Mouse (Mus musculus) forebrain, embryonic 11.5 days (tissue): ENCODE measurements at regions not wholly inside any gene's neighbourhood (a gene's known extent, or its start where the extent isn't known, plus 50 kb on each side); places are given as distances from the start of the nearest gene placed in this dataset.

ENCODE experiments used
- ATAC-seq: fragments of 200-750 bp; cut with Nextera tagmentation; replicated peaks from 2 replicates; pipeline ENCODE4 v1.8.0; 2017; ENCODE audit warnings: moderate TSS enrichment; ENCODE audit not compliant: low FRiP score
- DNase-seq: peaks from one replicate; pipeline ENCODE4 v3.0.0-alpha.2; 2017; ENCODE audit warnings: low spot score
- H3K27ac ChIP-seq: fragments of 300-500 bp; sonication (generic); 2 replicates; pipeline ENCODE4 v1.5.1; 2014; ENCODE audit warnings: low read depth, low read length
- H3K27me3 ChIP-seq: fragments of 300-500 bp; sonication (generic); 2 replicates; pipeline ENCODE4 v1.6.1; 2014; ENCODE audit warnings: mild to moderate bottlenecking, low read length, mixed read lengths; ENCODE audit not compliant: control insufficient read depth, insufficient read depth
- H3K36me3 ChIP-seq: fragments of 300-500 bp; sonication (generic); 2 replicates; pipeline ENCODE4 v1.6.1; 2014; ENCODE audit warnings: mild to moderate bottlenecking, low read length, moderate library complexity, mixed read lengths; ENCODE audit not compliant: control insufficient read depth, insufficient read depth
- H3K4me1 ChIP-seq: fragments of 300-500 bp; sonication (generic); replicated peaks from 2 replicates; pipeline ENCODE4 v1.6.1; 2014; ENCODE audit warnings: low read length, mixed read lengths; ENCODE audit not compliant: control insufficient read depth, insufficient read depth
- H3K4me2 ChIP-seq: fragments of 300-500 bp; sonication (generic); 2 replicates; pipeline ENCODE4 v1.6.1; 2014; ENCODE audit warnings: low read depth, mild to moderate bottlenecking, low read length, moderate library complexity, mixed read lengths; ENCODE audit not compliant: severe bottlenecking
- H3K4me3 ChIP-seq: fragments of 300-500 bp; sonication (generic); 2 replicates; pipeline ENCODE4 v1.5.1; 2014; ENCODE audit warnings: low read depth, low read length
- H3K9ac ChIP-seq: fragments of 300-500 bp; sonication (generic); 2 replicates; pipeline ENCODE4 v1.6.1; 2014; ENCODE audit warnings: low read length
- H3K9me3 ChIP-seq: fragments of 300-500 bp; sonication (generic); 2 replicates; pipeline ENCODE4 v1.6.1; 2016; ENCODE audit warnings: low read length, mixed read lengths; ENCODE audit not compliant: control insufficient read depth
- WGBS: fragments of 180-500 bp; shearing (Covaris S2); extraction: QIAGEN DNeasy Blood & Tissue Kit; methylation state at CpG from one replicate; pipeline ENCODE4 v1.1.7; 2014; 5-methylcytosine and 5-hydroxymethylcytosine counted together

DNA sequence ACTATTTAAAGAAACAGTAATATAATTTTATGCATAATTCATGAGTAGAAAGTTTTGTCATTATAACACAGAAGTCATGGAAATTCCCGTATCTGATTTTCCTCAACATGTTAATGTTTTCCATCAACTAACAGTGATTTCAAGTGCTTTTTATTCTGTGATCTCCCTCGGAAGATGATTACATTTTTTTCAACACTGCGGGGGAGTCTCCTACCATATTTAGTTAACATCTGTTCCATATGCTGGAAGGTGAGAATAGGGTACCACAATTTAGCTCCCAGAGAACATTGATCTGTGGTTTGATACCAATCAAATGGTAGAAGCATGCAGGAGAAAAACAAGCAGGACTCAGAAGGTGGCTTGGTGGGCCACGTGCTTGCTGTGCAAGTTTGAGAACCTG, 321.1 kb upstream of the Pmfbp1 start:
- 81% methylated on average over 4 of the region's 4 CpGs for WGBS
- Histone ChIP-seq H3K27me3 (no peaks in the 10 kb centered on the region), H3K36me3 (no peaks in the 10 kb centered on the region), H3K4me1 (no peaks in the 10 kb centered on the region), H3K27ac (no peak overlapping the region), H3K4me3 (no peak overlapping the region), H3K9ac (no peak overlapping the region), H3K9me3 (no peaks in the 10 kb centered on the region), H3K4me2 (no peak overlapping the region)
- no peak for DNase-seq
- no peak for ATAC-seq

DNA sequence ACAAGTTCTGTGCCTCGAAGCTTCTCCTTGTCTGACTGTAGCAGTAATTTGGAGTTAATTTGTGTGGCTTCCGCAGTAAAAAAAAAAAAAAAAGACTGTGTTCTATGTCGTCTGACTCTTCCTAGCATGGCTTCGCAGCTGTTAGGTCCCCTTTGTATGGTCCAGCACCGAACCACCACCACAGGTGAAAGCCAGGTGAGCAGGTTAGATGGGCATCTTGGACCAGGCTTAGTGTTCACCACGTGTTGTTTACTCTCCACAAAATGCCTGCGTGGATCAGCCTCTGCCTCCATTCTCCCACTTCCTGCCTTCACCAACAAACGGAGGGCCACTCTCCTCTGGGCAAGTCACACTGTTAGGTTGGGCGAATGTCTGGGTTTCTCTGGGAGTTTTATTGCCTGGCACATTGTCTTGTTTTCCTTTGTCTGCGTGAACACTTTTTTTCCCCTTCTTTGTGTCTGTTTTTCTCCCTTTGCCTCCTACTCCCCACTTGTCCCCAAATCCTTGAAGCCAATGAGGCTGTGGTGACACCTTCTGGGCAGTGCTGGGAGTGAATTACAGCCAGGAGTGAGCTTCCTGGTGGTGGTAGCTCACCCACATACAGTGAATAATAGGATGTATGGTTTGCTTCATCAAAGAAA, 308.1 kb upstream of the Pmfbp1 start:
- Histone ChIP-seq H3K27me3 (no peaks in the 10 kb centered on the region), H3K27ac (no peak overlapping the region), H3K36me3 (no peaks in the 10 kb centered on the region), H3K9ac (peak overlapping the region; percentile 43; the same call in 1 of the 2 replicates), H3K4me1 (peaks cover 6% of the 10 kb centered on the region; the same call in 1 of the 2 replicates), H3K4me2 (peak overlapping the region; percentile 15; the same call in 1 of the 2 replicates), H3K4me3 (no peak overlapping the region), H3K9me3 (no peaks in the 10 kb centered on the region)
- WGBS = 40% methylated on average over 10 of the region's 10 CpGs
- ATAC-seq (0 out of 2 replicates have a peak, but pooled peaks have one; percentile 10), DNase-seq (peak; percentile 72)

DNA sequence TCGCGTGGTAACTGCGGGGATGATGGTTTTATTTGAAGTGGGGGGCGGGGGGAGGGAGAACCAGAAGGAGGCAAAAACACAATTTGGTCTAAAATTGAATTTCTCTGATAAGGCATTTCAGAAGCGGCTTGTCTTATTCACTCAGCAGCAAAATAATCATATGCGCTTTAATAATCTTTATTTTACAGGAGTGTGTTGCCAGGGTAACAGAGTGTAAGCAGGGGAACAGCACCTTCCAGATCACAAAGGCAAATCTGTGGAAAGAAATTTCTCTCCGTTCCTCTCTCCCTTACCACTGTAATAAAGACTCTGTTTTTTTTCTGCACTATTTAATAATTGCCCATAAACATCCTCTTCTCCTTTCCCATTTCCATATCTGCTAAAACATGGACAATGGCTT, 306.2 kb upstream of the Pmfbp1 start:
- peaks cover 6% of the 10 kb centered on the region; the same call in 1 of the 2 replicates for H3K4me1 ChIP-seq
- WGBS = 79% methylated on average over 7 of the region's 7 CpGs
- no peaks in the 10 kb centered on the region for H3K36me3 ChIP-seq
- ATAC-seq (no peak), DNase-seq (no peak)
- H3K27ac ChIP-seq = no peak overlapping the region
- H3K9ac ChIP-seq = no peak overlapping the region
- H3K4me3 ChIP-seq = no peak overlapping the region
- no peaks in the 10 kb centered on the region for H3K9me3 ChIP-seq
- no peak overlapping the region for H3K4me2 ChIP-seq
- H3K27me3 ChIP-seq = no peaks in the 10 kb centered on the region

DNA sequence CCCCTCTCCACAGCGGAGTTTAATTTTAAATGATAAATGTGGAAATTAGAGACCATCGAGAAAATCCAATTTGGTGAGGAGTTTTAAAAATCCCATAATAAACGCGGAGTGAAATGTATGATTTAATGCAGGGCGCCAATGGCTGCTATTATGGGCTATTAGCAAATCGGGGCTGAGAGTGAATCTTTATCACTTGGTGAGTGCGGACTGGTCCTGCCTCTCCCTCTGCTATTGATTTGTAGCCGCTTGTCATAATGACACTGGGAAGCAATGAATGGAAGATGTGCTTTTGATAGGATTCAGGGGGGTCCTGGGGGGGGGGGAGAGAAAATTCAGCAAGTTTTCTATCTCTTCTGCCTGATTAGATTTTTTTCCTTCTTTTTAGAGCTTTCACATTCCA, 279.6 kb upstream of the Pmfbp1 start:
- Histone ChIP-seq H3K4me1 (peaks cover 7% of the 10 kb centered on the region), H3K9me3 (no peaks in the 10 kb centered on the region), H3K27ac (no peak overlapping the region), H3K4me2 (no peak overlapping the region), H3K4me3 (no peak overlapping the region), H3K36me3 (no peaks in the 10 kb centered on the region), H3K9ac (no peak overlapping the region), H3K27me3 (no peaks in the 10 kb centered on the region)
- no peak for DNase-seq
- ATAC-seq = no peak
- 84% methylated on average over 8 of the region's 8 CpGs for WGBS

DNA sequence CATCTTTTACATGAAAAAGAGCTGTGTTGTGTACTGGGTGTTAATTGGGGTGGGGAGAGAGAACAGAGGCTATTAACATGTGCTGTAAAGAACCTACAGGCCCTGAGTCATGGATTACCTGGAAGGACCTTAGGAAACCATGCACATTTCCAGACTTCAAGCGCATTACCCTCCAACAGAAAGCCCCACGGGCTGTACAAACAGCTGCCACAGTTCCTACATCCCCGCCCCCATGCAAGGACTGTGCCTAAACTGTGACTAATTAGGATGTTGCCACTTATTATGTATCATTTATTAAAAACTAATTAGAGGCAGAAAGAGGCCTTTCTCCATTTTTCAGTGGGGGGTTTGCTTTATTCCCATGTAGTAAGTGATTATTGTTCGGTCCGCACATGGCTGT, 277.5 kb upstream of the Pmfbp1 start:
- Histone ChIP-seq H3K4me2 (no peak overlapping the region), H3K4me1 (peaks cover 7% of the 10 kb centered on the region), H3K36me3 (no peaks in the 10 kb centered on the region), H3K4me3 (no peak overlapping the region), H3K9ac (no peak overlapping the region), H3K9me3 (no peaks in the 10 kb centered on the region), H3K27me3 (no peaks in the 10 kb centered on the region), H3K27ac (no peak overlapping the region)
- peak; percentile 61 for ATAC-seq
- 60% methylated on average over 5 of the region's 5 CpGs for WGBS
- DNase-seq = peak; percentile 53

DNA sequence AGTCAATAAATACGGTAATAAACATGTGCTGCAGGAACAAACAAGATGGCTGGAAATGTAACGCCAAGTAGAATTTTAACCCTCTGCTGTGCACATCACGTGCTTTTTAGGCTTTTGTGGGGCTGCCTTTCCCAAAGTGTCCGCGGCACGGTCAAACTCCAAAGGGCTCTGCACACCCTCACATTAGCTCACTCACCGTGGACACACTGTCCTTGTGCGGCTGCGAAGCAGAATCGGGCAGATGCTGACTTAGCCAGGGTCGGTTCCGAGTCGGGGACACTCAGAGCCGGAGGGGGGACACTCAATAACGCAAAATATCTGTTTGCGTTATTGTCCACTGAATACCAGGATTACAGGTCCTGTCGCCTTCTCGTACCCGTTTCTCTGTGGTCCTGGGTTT, 276.5 kb upstream of the Pmfbp1 start:
- WGBS = 92% methylated on average over 19 of the region's 19 CpGs
- no peak for ATAC-seq
- no peaks in the 10 kb centered on the region for H3K9me3 ChIP-seq

DNA sequence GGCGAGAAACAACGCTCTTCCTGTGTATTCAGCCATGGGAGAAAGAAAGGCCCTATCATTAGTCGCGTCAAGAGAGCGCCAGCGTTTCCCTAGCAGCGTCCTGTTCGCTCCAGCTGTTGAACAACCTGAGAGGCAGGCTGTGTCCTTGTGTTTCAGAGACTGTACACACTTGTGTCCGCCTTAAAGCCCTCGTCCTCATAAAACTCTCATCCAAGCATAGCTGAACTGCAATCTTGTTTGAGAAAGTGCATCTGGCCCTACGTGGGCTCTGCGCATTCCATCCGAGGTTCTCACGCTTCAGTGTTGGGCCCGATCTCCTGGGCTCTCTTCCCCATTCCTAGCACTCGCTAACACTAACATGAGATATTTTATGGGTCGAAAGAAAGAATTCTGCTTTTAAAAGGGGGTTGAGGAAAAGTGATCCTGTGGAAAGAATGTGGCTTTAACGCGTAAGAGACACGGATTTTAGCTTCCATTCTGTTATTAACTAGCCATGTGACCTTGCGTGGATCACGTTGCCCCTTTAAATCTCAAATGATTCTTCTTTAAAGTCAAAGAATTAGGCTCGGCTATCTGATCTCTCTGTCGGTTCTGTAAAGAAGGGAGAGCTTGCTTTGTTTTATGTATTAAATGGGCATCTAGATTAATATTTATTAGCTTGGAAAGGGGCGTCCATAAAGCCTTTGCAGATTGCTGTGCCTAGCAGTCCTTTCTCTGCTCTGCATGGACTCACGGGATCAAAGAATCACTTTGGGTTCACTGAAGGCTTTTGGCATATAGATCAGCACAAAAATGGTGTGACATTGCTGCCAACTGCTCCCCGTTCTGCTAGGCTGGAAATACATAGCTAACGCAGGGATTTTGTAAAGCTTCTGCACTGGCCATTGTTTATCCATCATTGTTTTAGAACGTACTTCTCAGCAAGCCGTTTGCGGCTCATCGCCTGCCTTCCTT, 261.3 kb upstream of the Pmfbp1 start:
- Histone ChIP-seq H3K9me3 (no peaks in the 10 kb centered on the region), H3K4me2 (no peak overlapping the region), H3K36me3 (no peaks in the 10 kb centered on the region), H3K4me1 (no peaks in the 10 kb centered on the region), H3K27me3 (no peaks in the 10 kb centered on the region), H3K9ac (no peak overlapping the region), H3K4me3 (no peak overlapping the region), H3K27ac (no peak overlapping the region)
- ATAC-seq = no peak
- no peak for DNase-seq
- WGBS = 54% methylated on average over 32 of the region's 32 CpGs

More for the DNA sequence above, 276.5 kb upstream of the Pmfbp1 start:
- no peak overlapping the region for H3K4me2 ChIP-seq
- no peaks in the 10 kb centered on the region for H3K36me3 ChIP-seq
- no peaks in the 10 kb centered on the region for H3K27me3 ChIP-seq
- H3K4me3 ChIP-seq = no peak overlapping the region
- no peak overlapping the region for H3K9ac ChIP-seq
- peaks cover 7% of the 10 kb centered on the region for H3K4me1 ChIP-seq
- no peak overlapping the region for H3K27ac ChIP-seq
- no peak for DNase-seq

DNA sequence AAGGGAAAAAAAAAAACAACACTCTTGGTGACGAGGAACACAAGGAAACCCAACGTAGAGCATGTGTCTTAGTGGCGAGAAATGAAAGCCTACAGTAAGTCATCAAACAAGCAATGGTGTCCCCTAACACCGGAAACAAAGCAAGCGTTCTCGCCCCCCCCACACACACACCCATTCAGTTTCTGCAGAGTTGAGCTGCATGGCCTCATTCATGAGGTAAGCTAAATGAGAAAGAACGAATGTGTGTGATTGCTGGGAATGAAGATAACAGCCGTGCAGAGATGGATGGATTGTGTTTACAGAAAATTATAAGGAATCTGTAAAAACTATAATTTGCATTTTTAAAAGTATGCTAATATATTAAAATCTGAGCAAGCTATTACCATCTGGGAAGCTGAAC, 248.3 kb upstream of the Pmfbp1 start:
- H3K27ac ChIP-seq = no peak overlapping the region
- no peak overlapping the region for H3K9ac ChIP-seq
- H3K36me3 ChIP-seq = no peaks in the 10 kb centered on the region
- H3K4me3 ChIP-seq = no peak overlapping the region
- ATAC-seq (no peak), DNase-seq (no peak)
- peaks cover 3% of the 10 kb centered on the region; the same call in 1 of the 2 replicates for H3K4me1 ChIP-seq
- H3K4me2 ChIP-seq = no peak overlapping the region
- no peaks in the 10 kb centered on the region; the same call in 1 of the 2 replicates for H3K27me3 ChIP-seq
- no peaks in the 10 kb centered on the region for H3K9me3 ChIP-seq
- 73% methylated on average over 8 of the region's 8 CpGs for WGBS
